Mouse (Mus musculus) B cell, adult 67 days (primary cell): ENCODE measurements around the gene G6pd2. TPM values are rescaled to one million over a fixed set of nuclear protein-coding genes. Genes with fewer than 3 reads are reported as not detected.

Source experiments
- total RNA-seq, 2 experiments: library from RNA; stranded (reverse); gene quantifications; 4 replicates each; pipeline ENCODE4 v1.2.4; 2023

G6pd2 gene
- not detected for total RNA-seq

GRCm38 (mm10) chr5:61808516-61808915 lies at the start of gene G6pd2:
TSS of gene G6pd2 (plus strand) at chr5:61808816.

